Mouse (Mus musculus) myocyte (in vitro differentiated cells): Measurements from ENCODE around the gene Sod1.

ENCODE experiments used
- E2F4 ChIP-seq: IDR thresholded peaks from one replicate; pipeline ENCODE4 v1.6.1; 2011; ENCODE audit warnings: mild to moderate bottlenecking, control low read depth, moderate library complexity; ENCODE audit not compliant: insufficient read depth
- MAX ChIP-seq: IDR thresholded peaks from one replicate; pipeline ENCODE4 v1.6.1; 2011; ENCODE audit warnings: low read depth, mild to moderate bottlenecking, control low read depth
- POLR2A ChIP-seq: IDR thresholded peaks from one replicate; pipeline ENCODE4 v1.6.1; 2011; ENCODE audit warnings: low read depth, mild to moderate bottlenecking, control low read depth, moderate library complexity; ENCODE audit not compliant: insufficient read length
- REST ChIP-seq: IDR thresholded peaks from one replicate; pipeline ENCODE4 v1.6.1; 2011; ENCODE audit warnings: mild to moderate bottlenecking, control low read depth, moderate library complexity; ENCODE audit not compliant: insufficient read depth, insufficient read length
- SRF ChIP-seq: IDR thresholded peaks from one replicate; pipeline ENCODE4 v1.6.1; 2011; ENCODE audit warnings: low read depth; ENCODE audit not compliant: control insufficient read depth, insufficient read length
- TCF3 ChIP-seq: IDR thresholded peaks from one replicate; pipeline ENCODE4 v1.6.1; 2011; ENCODE audit warnings: low read depth, control low read depth; ENCODE audit not compliant: insufficient read length
- USF1 ChIP-seq: IDR thresholded peaks from one replicate; pipeline ENCODE4 v1.6.1; 2011; ENCODE audit warnings: low read depth, mild to moderate bottlenecking, control low read depth, moderate library complexity

DNA sequence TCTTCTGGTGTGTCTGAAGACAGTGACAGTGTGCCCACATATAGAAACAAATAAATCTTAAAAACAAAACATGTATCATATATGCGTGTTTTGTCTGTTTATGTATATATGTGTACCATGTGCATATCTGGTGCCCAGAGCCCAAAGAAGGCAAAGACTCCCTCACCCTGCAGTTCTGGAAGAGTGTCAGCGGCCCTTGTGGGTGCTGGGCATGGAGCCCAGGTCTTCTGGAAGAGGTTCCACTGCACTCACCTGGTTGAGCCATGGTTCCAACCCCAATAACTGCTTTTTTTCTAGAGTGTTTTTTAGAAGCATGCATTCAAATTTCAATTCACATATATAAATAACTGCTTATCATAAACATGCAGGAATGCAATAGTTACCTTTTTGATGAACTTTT lies 41.2 kb downstream of the Sod1 start:
- TF ChIP-seq POLR2A (no peak), USF1 (no peak), REST (no peak), MAX (no peak), SRF (no peak), E2F4 (no peak), TCF3 (no peak)
